11 mouse cellular contexts compared by ENCODE assay signal in the genomic region with DNA sequence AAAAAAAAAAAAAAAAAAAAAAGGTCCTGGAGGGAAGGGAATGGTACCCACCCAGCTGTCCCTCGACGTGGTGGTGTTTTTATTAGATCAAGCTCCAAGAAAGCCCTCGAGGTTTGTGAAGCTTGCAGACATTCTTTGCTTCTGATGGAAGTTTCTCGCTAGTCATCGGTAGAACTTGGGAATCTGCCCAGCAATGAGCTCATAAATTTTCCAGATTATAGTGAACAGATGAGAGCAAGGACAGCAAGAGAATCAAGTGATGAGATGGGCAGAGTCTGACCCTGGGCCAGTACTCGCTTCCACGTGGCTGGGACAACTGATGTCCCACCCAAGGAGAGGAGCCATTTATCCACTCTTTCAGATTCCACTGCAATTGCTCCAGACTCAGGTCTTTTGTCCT.
DNase-seq lines count a peak whose midpoint lies in the region; ATAC-seq lines count a peak whose summit lies in the region.
"Had no signal": no experiment of that assay in that cellular context is flagged by ENCODE, and none has a peak within 500 bp of the region (broad histone marks: within the 10 kb centered on the region; RNA-seq: fewer than 3 reads in every experiment).

No protein-coding gene starts in this region.

- no peak for ATAC-seq in inflammation-experienced regulatory T-cells, adult 6 months
- ATAC-seq in midbrain, embryonic 16.5 days: no peak
- ATAC-seq: forebrain, embryonic 14.5 days had no signal

- no peaks in the 10 kb centered on the region for H3K9me3 ChIP-seq in midbrain, embryonic 16.5 days (replicated peaks; ENCODE audit: control insufficient read depth, low read length, poor library complexity, severe bottlenecking)

- intact Hi-C loops in gastrocnemius, postnatal 14 days (cut with DNase I; ENCODE audit: low total_unique reads): no loop called here

- peak; percentile 21 to 42 for DNase-seq in layer of hippocampus, adult 18-20 months (ENCODE audit: low spot score in 2 of 2)
- DNase-seq in layer of hippocampus, postnatal 14 days (ENCODE audit: low spot score in 2 of 2): no peak
- peak; percentile 68 for DNase-seq in urinary bladder, postnatal 14 days (ENCODE audit: low spot score)
- DNase-seq in urinary bladder, postnatal 10 days (ENCODE audit: low spot score): no peak
- peak; percentile 56 for DNase-seq in gastrocnemius, postnatal 14 days
- DNase-seq: right cerebral cortex, postnatal 25 days; thymus, postnatal 14 days had no signal

- H3K27ac ChIP-seq in midbrain, embryonic 16.5 days (ENCODE audit: low read length): no peak overlapping the region

- H3K27me3 ChIP-seq in midbrain, embryonic 16.5 days (ENCODE audit: control insufficient read depth, insufficient read depth, low read depth, low read length): no peaks in the 10 kb centered on the region

- H3K4me3 ChIP-seq in midbrain, embryonic 16.5 days (ENCODE audit: low read depth, low read length): no peak overlapping the region

- no peak overlapping the region for H3K9ac ChIP-seq in midbrain, embryonic 16.5 days (ENCODE audit: low read depth, low read length)

- 83% methylated on average over 7 of the region's 7 CpGs for WGBS in midbrain, embryonic 16.5 days

- H3K4me2 ChIP-seq in midbrain, embryonic 16.5 days (ENCODE audit: low read length): no peak overlapping the region
- H3K4me2 ChIP-seq: liver, embryonic 11.5 days had no signal

- no peaks in the 10 kb centered on the region for H3K36me3 ChIP-seq in midbrain, embryonic 16.5 days (ENCODE audit: control insufficient read depth, insufficient read depth, low read length)

- H3K4me1 ChIP-seq in midbrain, embryonic 16.5 days (ENCODE audit: control insufficient read depth, insufficient read depth, low read length): no peaks in the 10 kb centered on the region

Comparison
In these comparisons a context has a peak if more than half of its experiments do, and no peak if none do; other contexts are left out.
1. DNase-seq: peak in layer of hippocampus, adult 18-20 months (2 of 2), urinary bladder, postnatal 14 days (single experiment) and gastrocnemius, postnatal 14 days (single experiment); none in layer of hippocampus, postnatal 14 days (0 of 2) and urinary bladder, postnatal 10 days (single experiment).